In genomic region chr17:31571689-31572088, GRCm38 (mm10) we compare ENCODE assay signal across 17 mouse cellular contexts. TPM values are rescaled to one million over a fixed set of nuclear protein-coding genes. Genes with fewer than 3 reads are reported as not detected.
DNase-seq lines count a peak whose midpoint lies in the region; ATAC-seq and TF ChIP-seq lines count a peak whose summit lies in the region.
"Had no signal": no experiment of that assay in that cellular context is flagged by ENCODE, and none has a peak within 500 bp of the region (broad histone marks: within the 10 kb centered on the region; RNA-seq: fewer than 3 reads in every experiment).

No protein-coding gene starts in this region.

- no peaks in the 10 kb centered on the region for H3K27me3 ChIP-seq in hindbrain, postnatal 0 days (ENCODE audit: insufficient read depth, low read length)
- no peaks in the 10 kb centered on the region for H3K27me3 ChIP-seq in hindbrain, embryonic 14.5 days (ENCODE audit: control insufficient read depth, insufficient read depth, low read length)
- no peaks in the 10 kb centered on the region for H3K27me3 ChIP-seq in midbrain, postnatal 0 days (ENCODE audit: insufficient read depth, low read length)
- H3K27me3 ChIP-seq in midbrain, embryonic 16.5 days (ENCODE audit: control insufficient read depth, insufficient read depth, low read depth, low read length) = no peaks in the 10 kb centered on the region
- H3K27me3 ChIP-seq: embryonic facial prominence, embryonic 13.5 days; forebrain, embryonic 13.5 days; hindbrain, embryonic 15.5 days had no signal

- H3K27ac ChIP-seq in hindbrain, postnatal 0 days = no peak overlapping the region
- H3K27ac ChIP-seq in hindbrain, embryonic 14.5 days = no peak overlapping the region
- H3K27ac ChIP-seq in left cerebral cortex, adult 2 months = no peak overlapping the region
- no peak overlapping the region for H3K27ac ChIP-seq in midbrain, postnatal 0 days (ENCODE audit: low read depth, low read length)
- no peak overlapping the region for H3K27ac ChIP-seq in midbrain, embryonic 16.5 days (ENCODE audit: low read length)
- H3K27ac ChIP-seq: embryonic facial prominence, embryonic 13.5 days; forebrain, embryonic 13.5 days; hindbrain, embryonic 10.5 days; hindbrain, embryonic 15.5 days had no signal

- ATAC-seq in hindbrain, postnatal 0 days = no peak
- no peak for ATAC-seq in hindbrain, embryonic 14.5 days (ENCODE audit: low FRiP score)
- no peak for ATAC-seq in midbrain, postnatal 0 days (ENCODE audit: low FRiP score)
- ATAC-seq in midbrain, embryonic 16.5 days = no peak
- ATAC-seq: forebrain, embryonic 13.5 days had no signal

- no peaks in the 10 kb centered on the region for H3K9me3 ChIP-seq in hindbrain, postnatal 0 days (ENCODE audit: low read length)
- H3K9me3 ChIP-seq in hindbrain, embryonic 14.5 days (ENCODE audit: control insufficient read depth, low read length) = no peaks in the 10 kb centered on the region
- no peaks in the 10 kb centered on the region for H3K9me3 ChIP-seq in midbrain, postnatal 0 days (ENCODE audit: low read length)
- no peaks in the 10 kb centered on the region for H3K9me3 ChIP-seq in midbrain, embryonic 16.5 days (replicated peaks; ENCODE audit: control insufficient read depth, low read length, poor library complexity, severe bottlenecking)
- H3K9me3 ChIP-seq: embryonic facial prominence, embryonic 13.5 days; forebrain, embryonic 13.5 days; heart, embryonic 10.5 days; hindbrain, embryonic 10.5 days; hindbrain, embryonic 15.5 days had no signal

- H3K4me3 ChIP-seq in hindbrain, postnatal 0 days (ENCODE audit: low read length) = no peak overlapping the region
- H3K4me3 ChIP-seq in hindbrain, embryonic 14.5 days (replicated peaks; ENCODE audit: low read length) = no peak overlapping the region
- H3K4me3 ChIP-seq in left cerebral cortex, adult 2 months = no peak overlapping the region
- H3K4me3 ChIP-seq in midbrain, postnatal 0 days (ENCODE audit: low read depth, low read length) = no peak overlapping the region
- H3K4me3 ChIP-seq in midbrain, embryonic 16.5 days (ENCODE audit: low read depth, low read length) = no peak overlapping the region
- H3K4me3 ChIP-seq: embryonic facial prominence, embryonic 13.5 days; forebrain, embryonic 13.5 days; heart, embryonic 10.5 days; hindbrain, embryonic 10.5 days; hindbrain, embryonic 15.5 days had no signal

- peaks cover 15% of the 10 kb centered on the region for H3K4me1 ChIP-seq in hindbrain, postnatal 0 days (ENCODE audit: insufficient read depth, low read length)
- peaks cover 22% of the 10 kb centered on the region for H3K4me1 ChIP-seq in hindbrain, embryonic 14.5 days (replicated peaks; ENCODE audit: control insufficient read depth, insufficient read depth, low read length)
- peaks cover 19% of the 10 kb centered on the region for H3K4me1 ChIP-seq in midbrain, postnatal 0 days (ENCODE audit: insufficient read depth, low read length)
- H3K4me1 ChIP-seq in midbrain, embryonic 16.5 days (ENCODE audit: control insufficient read depth, insufficient read depth, low read length) = peaks cover 30% of the 10 kb centered on the region

- no peak overlapping the region for H3K4me2 ChIP-seq in hindbrain, postnatal 0 days (ENCODE audit: low read depth, low read length)
- no peak overlapping the region for H3K4me2 ChIP-seq in hindbrain, embryonic 14.5 days (replicated peaks)
- no peak overlapping the region for H3K4me2 ChIP-seq in midbrain, postnatal 0 days (ENCODE audit: low read depth, low read length, poor library complexity, severe bottlenecking)
- H3K4me2 ChIP-seq in midbrain, embryonic 16.5 days (ENCODE audit: low read length) = no peak overlapping the region
- H3K4me2 ChIP-seq: embryonic facial prominence, embryonic 13.5 days; forebrain, embryonic 13.5 days; hindbrain, embryonic 15.5 days had no signal

- WGBS in hindbrain, postnatal 0 days = 77% methylated on average over 5 of the region's 5 CpGs
- 77% methylated on average over 5 of the region's 5 CpGs for WGBS in hindbrain, embryonic 14.5 days
- WGBS in midbrain, postnatal 0 days = 69% methylated on average over 5 of the region's 5 CpGs
- WGBS in midbrain, embryonic 16.5 days = 81% methylated on average over 5 of the region's 5 CpGs

- H3K36me3 ChIP-seq in hindbrain, postnatal 0 days (ENCODE audit: insufficient read depth, low read length) = no peaks in the 10 kb centered on the region
- H3K36me3 ChIP-seq in hindbrain, embryonic 14.5 days (replicated peaks; ENCODE audit: control insufficient read depth, insufficient read depth) = peaks cover 11% of the 10 kb centered on the region; the same call in 1 of the 2 replicates
- H3K36me3 ChIP-seq in midbrain, postnatal 0 days (ENCODE audit: insufficient read depth, low read length) = no peaks in the 10 kb centered on the region
- no peaks in the 10 kb centered on the region for H3K36me3 ChIP-seq in midbrain, embryonic 16.5 days (ENCODE audit: control insufficient read depth, insufficient read depth, low read length)
- H3K36me3 ChIP-seq: heart, embryonic 10.5 days; hindbrain, embryonic 15.5 days had no signal

- DNase-seq in hindbrain, postnatal 0 days (ENCODE audit: low spot score) = no peak
- no peak for DNase-seq in hindbrain, embryonic 14.5 days (ENCODE audit: low spot score)
- no peak for DNase-seq in left cerebral cortex, adult 2 months (ENCODE audit: extremely low spot score in 1 of 2, low spot score in 2 of 2)
- no peak for DNase-seq in left cerebral cortex, postnatal 4 days
- no peak for DNase-seq in midbrain, postnatal 0 days (ENCODE audit: low spot score)
- DNase-seq: adrenal gland, adult 2 months; adrenal gland, postnatal 25 days; cerebellum, adult 18-20 months; cerebellum, adult 9-11 months; cerebellum, postnatal 36 days; heart, adult 18-20 months had no signal

- intact Hi-C loops in left cerebral cortex, adult 2 months (cut with DNase I) = no loop called here
- intact Hi-C loops in left cerebral cortex, postnatal 4 days (cut with DNase I) = no loop called here

- peak; percentile 45 for TF ChIP-seq CTCF in hindbrain, postnatal 0 days (IDR thresholded peaks at IDR 0.05; ENCODE audit: low read depth)
- TF ChIP-seq CTCF in left cerebral cortex, adult 2 months (IDR thresholded peaks at IDR 0.05) = peak; percentile 13; the same call in 1 of the 2 replicates
- TF ChIP-seq CTCF in midbrain, postnatal 0 days (IDR thresholded peaks at IDR 0.05) = peak; percentile 66

- no peak overlapping the region for H3K9ac ChIP-seq in hindbrain, postnatal 0 days (replicated peaks; ENCODE audit: low read length)
- H3K9ac ChIP-seq in hindbrain, embryonic 14.5 days = no peak overlapping the region
- H3K9ac ChIP-seq in midbrain, postnatal 0 days (replicated peaks; ENCODE audit: low read length, poor library complexity, severe bottlenecking) = no peak overlapping the region
- no peak overlapping the region for H3K9ac ChIP-seq in midbrain, embryonic 16.5 days (ENCODE audit: low read depth, low read length)
- H3K9ac ChIP-seq: embryonic facial prominence, embryonic 13.5 days; forebrain, embryonic 13.5 days; hindbrain, embryonic 15.5 days had no signal

RNA-seq across cellular contexts. Expression of gene Pknox1, which starts 7.2 kb away (rescaled TPM):
- total RNA-seq in hindbrain, postnatal 0 days (2014; rRNA removed) = 31.2 and 36.7 TPM in 2 replicates
- 25.0 and 25.1 TPM in 2 replicates for polyA plus RNA-seq in hindbrain, postnatal 0 days (2015; fragmentation: Nextera tagmentation; extraction: Ambion mirVana)
- 47.3 and 47.5 TPM in 2 replicates for polyA plus RNA-seq in hindbrain, embryonic 14.5 days (2014; fragmentation: Nextera tagmentation; extraction: Ambion mirVana)
- 10 to 100 TPM; 14.3 to 16.2 TPM for total RNA-seq in left cerebral cortex, adult 2 months (2021)
- total RNA-seq in left cerebral cortex, postnatal 4 days (2021) = 10 to 100 TPM; 17.8 to 18.8 TPM
- 18.3 and 22.7 TPM in 2 replicates for total RNA-seq in midbrain, postnatal 0 days (2014; rRNA removed)
- 14.3 and 14.9 TPM in 2 replicates for polyA plus RNA-seq in midbrain, postnatal 0 days (2015; fragmentation: Nextera tagmentation; extraction: Ambion mirVana)
- polyA plus RNA-seq in midbrain, embryonic 16.5 days (2015; fragmentation: Nextera tagmentation; extraction: Ambion mirVana) = 18.8 and 25.0 TPM in 2 replicates

RNA-seq across cellular contexts. Expression of gene Ndufv3, which starts 51.8 kb away (rescaled TPM):
- 226 and 267 TPM in 2 replicates for total RNA-seq in hindbrain, postnatal 0 days (2014; rRNA removed)
- polyA plus RNA-seq in hindbrain, postnatal 0 days (2015; fragmentation: Nextera tagmentation; extraction: Ambion mirVana) = 562 and 575 TPM in 2 replicates
- 441 and 514 TPM in 2 replicates for polyA plus RNA-seq in hindbrain, embryonic 14.5 days (2014; fragmentation: Nextera tagmentation; extraction: Ambion mirVana)
- total RNA-seq in left cerebral cortex, adult 2 months (2021) = 100 to 1,000 TPM; 222 to 229 TPM
- 100 to 1,000 TPM; 269 to 291 TPM for total RNA-seq in left cerebral cortex, postnatal 4 days (2021)
- total RNA-seq in midbrain, postnatal 0 days (2014; rRNA removed) = 221 and 257 TPM in 2 replicates
- 513 and 552 TPM in 2 replicates for polyA plus RNA-seq in midbrain, postnatal 0 days (2015; fragmentation: Nextera tagmentation; extraction: Ambion mirVana)
- 400 and 424 TPM in 2 replicates for polyA plus RNA-seq in midbrain, embryonic 16.5 days (2015; fragmentation: Nextera tagmentation; extraction: Ambion mirVana)

RNA-seq across cellular contexts. Expression of gene Wdr4, which starts 51.9 kb away (rescaled TPM):
- 50.9 and 56.5 TPM in 2 replicates for total RNA-seq in hindbrain, postnatal 0 days (2014; rRNA removed)
- polyA plus RNA-seq in hindbrain, postnatal 0 days (2015; fragmentation: Nextera tagmentation; extraction: Ambion mirVana) = 26.3 and 26.8 TPM in 2 replicates
- 29.5 and 30.9 TPM in 2 replicates for polyA plus RNA-seq in hindbrain, embryonic 14.5 days (2014; fragmentation: Nextera tagmentation; extraction: Ambion mirVana)
- 10 to 100 TPM; 26.4 to 27.7 TPM for total RNA-seq in left cerebral cortex, adult 2 months (2021)
- total RNA-seq in left cerebral cortex, postnatal 4 days (2021) = 10 to 100 TPM; 41.6 to 44.5 TPM
- total RNA-seq in midbrain, postnatal 0 days (2014; rRNA removed) = 66.0 and 66.8 TPM in 2 replicates
- polyA plus RNA-seq in midbrain, postnatal 0 days (2015; fragmentation: Nextera tagmentation; extraction: Ambion mirVana) = 27.0 and 29.3 TPM in 2 replicates
- polyA plus RNA-seq in midbrain, embryonic 16.5 days (2015; fragmentation: Nextera tagmentation; extraction: Ambion mirVana) = 38.5 and 43.7 TPM in 2 replicates

Comparison
In these comparisons a context has a peak if more than half of its experiments do, and no peak if none do; other contexts are left out.
1. CTCF ChIP-seq: peak in every context shown above with its lines; median percentile 66 in midbrain, postnatal 0 days; 45 in hindbrain, postnatal 0 days; 13 in left cerebral cortex, adult 2 months.